Mouse (Mus musculus) lung, postnatal 36 days (tissue): ENCODE results near the gene Gm5141.
"Not testable (repeated sequence)": the region's sequence is repeated elsewhere in the genome, so short reads cannot be mapped to it uniquely, and the experiment has no call there.

Experiments used
- DNase-seq: peaks from one replicate; pipeline ENCODE4 v3.0.0; 2022; ENCODE audit warnings: mixed read lengths

Gm5141 gene

GRCm38 (mm10) chr13:62785199-62786134 lies at the start of gene Gm5141:
Gene Gm5141, minus strand, starts transcription at chr13:62785808.
- DNase-seq, result peak; percentile 71

GRCm38 (mm10) chr13:62833341-62833740 lies 47.7 kb upstream of the Gm5141 start:
- no peak for DNase-seq

- no peak for DNase-seq
Observed at GRCm38 (mm10) chr13:62832239-62832638, 46.6 kb upstream of the Gm5141 start.

- not testable (repeated sequence) for DNase-seq
Observed at GRCm38 (mm10) chr13:62815705-62816104, 30.1 kb upstream of the Gm5141 start.

- no peak for DNase-seq
Observed at GRCm38 (mm10) chr13:62812713-62813112, 27.1 kb upstream of the Gm5141 start.

- DNase-seq, result not testable (repeated sequence)
Observed at GRCm38 (mm10) chr13:62807981-62808380, 22.4 kb upstream of the Gm5141 start.

- DNase-seq, result not testable (repeated sequence)
Observed at GRCm38 (mm10) chr13:62786135-62786493, 506 bp upstream of the Gm5141 start.

GRCm38 (mm10) chr13:62763806-62764205 lies 21.8 kb downstream of the Gm5141 start:
- peak; percentile 77 for DNase-seq

GRCm38 (mm10) chr13:62760432-62761415 lies 24.9 kb downstream of the Gm5141 start, which contains the start of gene Platr25:
Gene Platr25, minus strand, starts transcription at chr13:62760709.
- peak; percentile 83 for DNase-seq

GRCm38 (mm10) chr13:62733322-62733721 lies 52.3 kb downstream of the Gm5141 start:
- no peak for DNase-seq
